In genomic region chr12:24705502-24706263, GRCm38 (mm10) we compare ENCODE assay signal across 13 mouse cellular contexts. TPM values are rescaled to one million over a fixed set of nuclear protein-coding genes. Genes with fewer than 3 reads are reported as not detected.
DNase-seq lines count a peak whose midpoint lies in the region; ATAC-seq and TF ChIP-seq lines count a peak whose summit lies in the region.
"Had no signal": no experiment of that assay in that cellular context is flagged by ENCODE, and none has a peak within 500 bp of the region (broad histone marks: within the 10 kb centered on the region; RNA-seq: fewer than 3 reads in every experiment).

No protein-coding gene starts in this region.

- H3K27me3 ChIP-seq in kidney, adult 2 months (replicated peaks; ENCODE audit: control insufficient read depth, insufficient read depth, low read length), result no peaks in the 10 kb centered on the region
- no peaks in the 10 kb centered on the region for H3K27me3 ChIP-seq in stomach, postnatal 0 days (ENCODE audit: control insufficient read depth, insufficient read depth, low read length)
- H3K27me3 ChIP-seq: limb, embryonic 15.5 days had no signal

- WGBS in kidney, adult 2 months, result 77% methylated on average over 15 of the region's 15 CpGs
- 72% methylated on average over 15 of the region's 15 CpGs for WGBS in stomach, postnatal 0 days

- ATAC-seq in stomach, postnatal 0 days (ENCODE audit: low FRiP score, low TSS enrichment), result no peak
- ATAC-seq: hindbrain, embryonic 16.5 days had no signal

- H3K9me3 ChIP-seq in stomach, postnatal 0 days (ENCODE audit: control insufficient read depth, low read length), result no peaks in the 10 kb centered on the region
- H3K9me3 ChIP-seq: limb, embryonic 15.5 days had no signal

- TF ChIP-seq EP300 in stomach, postnatal 0 days (optimal IDR thresholded peaks at IDR 0.05), result no peak

- no peak overlapping the region for H3K27ac ChIP-seq in kidney, adult 2 months (ENCODE audit: insufficient read depth, low read depth, low read length)
- no peak overlapping the region for H3K27ac ChIP-seq in stomach, postnatal 0 days (replicated peaks)
- H3K27ac ChIP-seq: kidney, postnatal 0 days; limb, embryonic 15.5 days had no signal

- no peak for TF ChIP-seq CTCF in kidney, adult 2 months (conservative IDR thresholded peaks at IDR 0.05; ENCODE audit: insufficient read depth, insufficient read length, low read depth, low read length)
- TF ChIP-seq CTCF in stomach, postnatal 0 days (IDR thresholded peaks at IDR 0.05; ENCODE audit: low read depth), result no peak

- H3K4me3 ChIP-seq in kidney, adult 2 months (ENCODE audit: insufficient read depth, low read depth, low read length), result no peak overlapping the region
- no peak overlapping the region for H3K4me3 ChIP-seq in stomach, postnatal 0 days (ENCODE audit: low read depth, low read length)

- no peaks in the 10 kb centered on the region for H3K36me3 ChIP-seq in kidney, adult 2 months (ENCODE audit: control insufficient read depth, insufficient read depth, low read length)
- no peaks in the 10 kb centered on the region for H3K36me3 ChIP-seq in stomach, postnatal 0 days (ENCODE audit: control insufficient read depth, insufficient read depth, low read length)
- H3K36me3 ChIP-seq: limb, embryonic 15.5 days had no signal

- H3K4me2 ChIP-seq in stomach, postnatal 0 days (replicated peaks; ENCODE audit: low read depth), result no peak overlapping the region

- H3K9ac ChIP-seq in stomach, postnatal 0 days (ENCODE audit: low read length), result no peak overlapping the region
- H3K9ac ChIP-seq: limb, embryonic 15.5 days had no signal

- DNase-seq in kidney, adult 2 months, result peak; percentile 27
- no peak for DNase-seq in kidney, postnatal 4 days
- DNase-seq in adrenal gland, postnatal 10 days, result peak; percentile 64
- peak; percentile 81 for DNase-seq in liver
- DNase-seq in stomach, postnatal 0 days (ENCODE audit: low spot score), result peak; percentile 41
- DNase-seq in kidney, adult 18-20 months, result no peak
- DNase-seq in frontal cortex, postnatal 14 days (ENCODE audit: low spot score in 2 of 2), result no peak
- no peak for DNase-seq in frontal cortex, postnatal 25 days (ENCODE audit: low spot score in 2 of 2)
- DNase-seq: thymus, postnatal 4 days had no signal

- peaks cover 7% of the 10 kb centered on the region; the same call in 1 of the 2 replicates for H3K4me1 ChIP-seq in kidney, adult 2 months (ENCODE audit: control insufficient read depth, insufficient read depth, low read length)
- no peaks in the 10 kb centered on the region for H3K4me1 ChIP-seq in stomach, postnatal 0 days (replicated peaks; ENCODE audit: control insufficient read depth, insufficient read depth)

- TF ChIP-seq POLR2A in kidney, adult 2 months (IDR thresholded peaks at IDR 0.05; ENCODE audit: low read depth, low read length), result no peak

RNA-seq across cellular contexts. Expression of gene Rrm2, which starts 2.4 kb away (rescaled TPM):
- polyA plus RNA-seq in kidney, adult 2 months (2012; rRNA removed), result 1.3 and 1.6 TPM in 2 replicates
- total RNA-seq in adrenal gland, postnatal 10 days (2021), result 10 to 100 TPM; 43.7 to 50.5 TPM
- polyA plus RNA-seq in stomach, postnatal 0 days (2015; fragmentation: Nextera tagmentation; extraction: Ambion mirVana), result 38.0 and 41.2 TPM in 2 replicates

RNA-seq across cellular contexts. Expression of gene Cys1, which starts 24.1 kb away (rescaled TPM):
- 71.1 and 93.2 TPM in 2 replicates for polyA plus RNA-seq in kidney, adult 2 months (2012; rRNA removed)
- total RNA-seq in adrenal gland, postnatal 10 days (2021), result 1 to 10 TPM; 2.7 to 4.4 TPM
- 1.4 and 1.9 TPM in 2 replicates for polyA plus RNA-seq in stomach, postnatal 0 days (2015; fragmentation: Nextera tagmentation; extraction: Ambion mirVana)
- total RNA-seq: megakaryocyte-erythroid progenitor cell, adult 5-6 weeks had no signal

RNA-seq across cellular contexts. Expression of gene Klf11, which starts 54.6 kb away (rescaled TPM):
- 8.4 and 8.5 TPM in 2 replicates for polyA plus RNA-seq in kidney, adult 2 months (2012; rRNA removed)
- total RNA-seq in adrenal gland, postnatal 10 days (2021), result 10 to 100 TPM; 20.5 to 21.4 TPM
- 9.8 and 11.3 TPM in 2 replicates for polyA plus RNA-seq in stomach, postnatal 0 days (2015; fragmentation: Nextera tagmentation; extraction: Ambion mirVana)

Comparison
In these comparisons a context has a peak if more than half of its experiments do, and no peak if none do; other contexts are left out.
1. DNase-seq: peak in kidney, adult 2 months (single experiment), adrenal gland, postnatal 10 days (single experiment), liver (single experiment) and stomach, postnatal 0 days (single experiment); none in kidney, postnatal 4 days (0 of 2), kidney, adult 18-20 months (single experiment), frontal cortex, postnatal 14 days (0 of 2) and frontal cortex, postnatal 25 days (0 of 2).
2. RNA of gene Rrm2, which starts 2.4 kb away (polyA plus RNA-seq): 38.0 to 41.2 TPM in stomach, postnatal 0 days; 1.3 to 1.6 TPM in kidney, adult 2 months; every median in the first group is over 10 times any median in the second.
3. RNA of gene Cys1, which starts 24.1 kb away (polyA plus RNA-seq): 71.1 to 93.2 TPM in kidney, adult 2 months; 1.4 to 1.9 TPM in stomach, postnatal 0 days; every median in the first group is over 10 times any median in the second.